Mouse (Mus musculus): ENCODE measurements around the gene 4931406C07Rik. TPM values are rescaled to one million over a fixed set of nuclear protein-coding genes. Genes with fewer than 3 reads are reported as not detected.

Gene 4931406C07Rik
- polyA plus RNA-seq, 1 experiment = 11.6 TPM

GRCm38 (mm10) chr9:15278343-15278742 lies 27.9 kb downstream of the 4931406C07Rik start:
- Histone ChIP-seq H3K27me3 (ENCODE audit: control insufficient read depth, insufficient read depth, insufficient read length) (no peaks in the 10 kb centered on the region), H3K4me3 (peak overlapping the region; percentile 60), H3K79me2 (ENCODE audit: control insufficient read depth, insufficient read depth) (peaks cover 19% of the 10 kb centered on the region), H3K36me3 (ENCODE audit: control insufficient read depth, insufficient read depth) (peaks cover 23% of the 10 kb centered on the region), H3K4me2 (ENCODE audit: low read depth) (peak overlapping the region; percentile 63), H3ac (ENCODE audit: control insufficient read depth, insufficient read length) (no peak overlapping the region)
- TF ChIP-seq REST (IDR thresholded peaks at IDR 0.05; ENCODE audit: insufficient read depth, insufficient read length) = no peak
- TF ChIP-seq CEBPB (IDR thresholded peaks at IDR 0.05; ENCODE audit: insufficient read depth, poor library complexity, severe bottlenecking) = no peak

GRCm38 (mm10) chr9:15276855-15277254 lies 29.4 kb downstream of the 4931406C07Rik start:
- Histone ChIP-seq H3K4me2 (ENCODE audit: low read depth) (no peak overlapping the region), H3K36me3 (ENCODE audit: control insufficient read depth, insufficient read depth) (peaks cover 27% of the 10 kb centered on the region), H3K79me2 (ENCODE audit: control insufficient read depth, insufficient read depth) (peaks cover 19% of the 10 kb centered on the region), H3K27me3 (ENCODE audit: control insufficient read depth, insufficient read depth, insufficient read length) (no peaks in the 10 kb centered on the region), H3ac (ENCODE audit: control insufficient read depth, insufficient read length) (no peak overlapping the region), H3K4me3 (no peak overlapping the region)
- TF ChIP-seq TCF12 (IDR thresholded peaks at IDR 0.05; ENCODE audit: insufficient read depth, poor library complexity, severe bottlenecking) = no peak
- TF ChIP-seq MYOG (IDR thresholded peaks at IDR 0.05; ENCODE audit: control insufficient read depth in 1 of 3, insufficient read depth in 1 of 3, insufficient read length in 2 of 3, low read depth in 2 of 3) = no peak
- TF ChIP-seq SRF (IDR thresholded peaks at IDR 0.05; ENCODE audit: control insufficient read depth, insufficient read length, low read depth) = no peak
- TF ChIP-seq POLR2AphosphoS2 (IDR thresholded peaks at IDR 0.05; ENCODE audit: insufficient read length, low read depth) = no peak
- TF ChIP-seq USF1 (IDR thresholded peaks at IDR 0.05; ENCODE audit: low read depth) = no peak
- no peak for TF ChIP-seq CEBPB (IDR thresholded peaks at IDR 0.05; ENCODE audit: insufficient read depth, poor library complexity, severe bottlenecking)
- no peak for TF ChIP-seq MYOD1 (IDR thresholded peaks at IDR 0.05; ENCODE audit: control insufficient read depth in 1 of 3, insufficient read length in 2 of 3, low read depth in 2 of 3)
- no peak for TF ChIP-seq E2F4 (IDR thresholded peaks at IDR 0.05; ENCODE audit: insufficient read depth)
- TF ChIP-seq TCF3 (IDR thresholded peaks at IDR 0.05; ENCODE audit: insufficient read length, low read depth) = no peak
- no peak for TF ChIP-seq MAX (IDR thresholded peaks at IDR 0.05; ENCODE audit: low read depth)
- no peak for TF ChIP-seq POLR2A (IDR thresholded peaks at IDR 0.05; ENCODE audit: insufficient read length, low read depth)
- TF ChIP-seq REST (IDR thresholded peaks at IDR 0.05; ENCODE audit: insufficient read depth, insufficient read length) = no peak

GRCm38 (mm10) chr9:15273981-15274380 lies 32.3 kb downstream of the 4931406C07Rik start:
- no peaks in the 10 kb centered on the region for H3K27me3 ChIP-seq (ENCODE audit: control insufficient read depth, insufficient read depth, insufficient read length)
- H3K4me3 ChIP-seq = no peak overlapping the region
- TF ChIP-seq MYOG (IDR thresholded peaks at IDR 0.05; ENCODE audit: control insufficient read depth in 1 of 3, insufficient read depth in 1 of 3, insufficient read length in 2 of 3, low read depth in 2 of 3) = no peak
- no peak for TF ChIP-seq TCF12 (IDR thresholded peaks at IDR 0.05; ENCODE audit: insufficient read depth, poor library complexity, severe bottlenecking)
- no peak for TF ChIP-seq E2F4 (IDR thresholded peaks at IDR 0.05; ENCODE audit: insufficient read depth)
- no peak for TF ChIP-seq TCF3 (IDR thresholded peaks at IDR 0.05; ENCODE audit: insufficient read length, low read depth)
- no peak for TF ChIP-seq CEBPB (IDR thresholded peaks at IDR 0.05; ENCODE audit: insufficient read depth, poor library complexity, severe bottlenecking)
- no peak for TF ChIP-seq MAX (IDR thresholded peaks at IDR 0.05; ENCODE audit: low read depth)
- TF ChIP-seq POLR2AphosphoS2 (IDR thresholded peaks at IDR 0.05; ENCODE audit: insufficient read length, low read depth) = no peak
- no peak for TF ChIP-seq POLR2A (IDR thresholded peaks at IDR 0.05; ENCODE audit: insufficient read length, low read depth)
- no peak for TF ChIP-seq SRF (IDR thresholded peaks at IDR 0.05; ENCODE audit: control insufficient read depth, insufficient read length, low read depth)
- no peak for TF ChIP-seq USF1 (IDR thresholded peaks at IDR 0.05; ENCODE audit: low read depth)
- TF ChIP-seq MYOD1 (IDR thresholded peaks at IDR 0.05; ENCODE audit: control insufficient read depth in 1 of 3, insufficient read length in 2 of 3, low read depth in 2 of 3) = no peak
- no peak for TF ChIP-seq REST (IDR thresholded peaks at IDR 0.05; ENCODE audit: insufficient read depth, insufficient read length)
- H3K36me3 ChIP-seq (ENCODE audit: control insufficient read depth, insufficient read depth) = peaks cover 35% of the 10 kb centered on the region
- no peak overlapping the region for H3ac ChIP-seq (ENCODE audit: control insufficient read depth, insufficient read length)
- H3K4me2 ChIP-seq (ENCODE audit: low read depth) = no peak overlapping the region
- H3K79me2 ChIP-seq (ENCODE audit: control insufficient read depth, insufficient read depth) = peaks cover 16% of the 10 kb centered on the region

- Histone ChIP-seq H3ac (ENCODE audit: control insufficient read depth, insufficient read length) (no peak overlapping the region), H3K36me3 (ENCODE audit: control insufficient read depth, insufficient read depth) (peaks cover 19% of the 10 kb centered on the region), H3K79me2 (ENCODE audit: control insufficient read depth, insufficient read depth) (no peaks in the 10 kb centered on the region), H3K27me3 (ENCODE audit: control insufficient read depth, insufficient read depth, insufficient read length) (no peaks in the 10 kb centered on the region), H3K4me3 (no peak overlapping the region), H3K4me2 (ENCODE audit: low read depth) (no peak overlapping the region)
- TF ChIP-seq E2F4 (IDR thresholded peaks at IDR 0.05; ENCODE audit: insufficient read depth) (no peak), TCF12 (IDR thresholded peaks at IDR 0.05; ENCODE audit: insufficient read depth, poor library complexity, severe bottlenecking) (no peak)
Measured at GRCm38 (mm10) chr9:15263487-15263886, 42.8 kb downstream of the 4931406C07Rik start.

GRCm38 (mm10) chr9:15261980-15262379 lies 44.3 kb downstream of the 4931406C07Rik start:
- no peak overlapping the region for H3K4me3 ChIP-seq
- TF ChIP-seq TCF12 (IDR thresholded peaks at IDR 0.05; ENCODE audit: insufficient read depth, poor library complexity, severe bottlenecking) = no peak
- no peak for TF ChIP-seq MAX (IDR thresholded peaks at IDR 0.05; ENCODE audit: low read depth)
- no peak for TF ChIP-seq E2F4 (IDR thresholded peaks at IDR 0.05; ENCODE audit: insufficient read depth)
- TF ChIP-seq USF1 (IDR thresholded peaks at IDR 0.05; ENCODE audit: low read depth) = no peak
- no peak for TF ChIP-seq POLR2AphosphoS2 (IDR thresholded peaks at IDR 0.05; ENCODE audit: insufficient read length, low read depth)
- TF ChIP-seq POLR2A (IDR thresholded peaks at IDR 0.05; ENCODE audit: insufficient read length, low read depth) = no peak
- TF ChIP-seq SRF (IDR thresholded peaks at IDR 0.05; ENCODE audit: control insufficient read depth, insufficient read length, low read depth) = no peak
- no peak for TF ChIP-seq CEBPB (IDR thresholded peaks at IDR 0.05; ENCODE audit: insufficient read depth, poor library complexity, severe bottlenecking)
- TF ChIP-seq REST (IDR thresholded peaks at IDR 0.05; ENCODE audit: insufficient read depth, insufficient read length) = no peak
- no peak for TF ChIP-seq MYOD1 (IDR thresholded peaks at IDR 0.05; ENCODE audit: control insufficient read depth in 1 of 3, insufficient read length in 2 of 3, low read depth in 2 of 3)
- TF ChIP-seq TCF3 (IDR thresholded peaks at IDR 0.05; ENCODE audit: insufficient read length, low read depth) = no peak
- TF ChIP-seq MYOG (IDR thresholded peaks at IDR 0.05; ENCODE audit: control insufficient read depth in 1 of 3, insufficient read depth in 1 of 3, insufficient read length in 2 of 3, low read depth in 2 of 3) = no peak

More at GRCm38 (mm10) chr9:15261980-15262379, 44.3 kb downstream of the 4931406C07Rik start:
- Histone ChIP-seq H3ac (ENCODE audit: control insufficient read depth, insufficient read length) (no peak overlapping the region), H3K27me3 (ENCODE audit: control insufficient read depth, insufficient read depth, insufficient read length) (no peaks in the 10 kb centered on the region), H3K79me2 (ENCODE audit: control insufficient read depth, insufficient read depth) (no peaks in the 10 kb centered on the region), H3K36me3 (ENCODE audit: control insufficient read depth, insufficient read depth) (peaks cover 8% of the 10 kb centered on the region), H3K4me2 (ENCODE audit: low read depth) (no peak overlapping the region)
